Mouse (Mus musculus) 3134 (cell line): ENCODE measurements around the gene Fads2.

Experiments
- DNase-seq: peaks from one replicate; pipeline ENCODE4 v3.0.0-alpha.2; 2011; ENCODE audit warnings: low spot score; ENCODE audit not compliant: insufficient read length; ENCODE audit errors: extremely low read depth

The Fads2 gene

GRCm38 (mm10) chr19:10043643-10044042 lies 57.9 kb downstream of the Fads2 start:
- DNase-seq: peak; percentile 74

- no peak for DNase-seq
These were observed 58.7 kb downstream of the Fads2 start for GRCm38 (mm10) chr19:10042816-10043215.

- peak; percentile 84 for DNase-seq
These were observed 59.3 kb downstream of the Fads2 start for GRCm38 (mm10) chr19:10042232-10042631.

- peak; percentile 84 for DNase-seq
These were observed 60.0 kb downstream of the Fads2 start, which contains the start of gene Fads3 for GRCm38 (mm10) chr19:10041388-10042148. TSS of gene Fads3 (plus strand) at chr19:10041569.

- no peak for DNase-seq
These were observed 60.6 kb downstream of the Fads2 start for GRCm38 (mm10) chr19:10040866-10041387.

GRCm38 (mm10) chr19:10039615-10040014 lies 61.9 kb downstream of the Fads2 start:
- DNase-seq: no peak

- peak; percentile 53 for DNase-seq
These were observed 62.6 kb downstream of the Fads2 start for GRCm38 (mm10) chr19:10038910-10039309.

GRCm38 (mm10) chr19:10038364-10038763 lies 63.2 kb downstream of the Fads2 start:
- no peak for DNase-seq

- no peak for DNase-seq
These were observed 64.0 kb downstream of the Fads2 start for GRCm38 (mm10) chr19:10037534-10037933.

GRCm38 (mm10) chr19:10034785-10035447 lies 66.6 kb downstream of the Fads2 start:
- DNase-seq: peak; percentile 37

- DNase-seq: no peak
These were observed 67.2 kb downstream of the Fads2 start for GRCm38 (mm10) chr19:10034356-10034755.

- DNase-seq: no peak
These were observed 68.2 kb downstream of the Fads2 start for GRCm38 (mm10) chr19:10033211-10033973.

- DNase-seq: no peak
These were observed 71.8 kb downstream of the Fads2 start for GRCm38 (mm10) chr19:10029746-10030145.

GRCm38 (mm10) chr19:10025169-10025875 lies 76.2 kb downstream of the Fads2 start:
- no peak for DNase-seq

GRCm38 (mm10) chr19:10023304-10023758 lies 78.2 kb downstream of the Fads2 start:
- DNase-seq: no peak

- DNase-seq: no peak
These were observed 78.9 kb downstream of the Fads2 start for GRCm38 (mm10) chr19:10022414-10023303.

GRCm38 (mm10) chr19:10021981-10022380 lies 79.6 kb downstream of the Fads2 start:
- DNase-seq: no peak

GRCm38 (mm10) chr19:10019214-10019760 lies 82.3 kb downstream of the Fads2 start:
- DNase-seq: no peak

- no peak for DNase-seq
These were observed 83.1 kb downstream of the Fads2 start for GRCm38 (mm10) chr19:10018527-10018818.
